ENCODE assay signal across 8 mouse cellular contexts in genomic region chr13:67060786-67061358, GRCm38 (mm10). TPM values are rescaled to one million over a fixed set of nuclear protein-coding genes. Genes with fewer than 3 reads are reported as not detected.
DNase-seq lines count a peak whose midpoint lies in the region; ATAC-seq and TF ChIP-seq lines count a peak whose summit lies in the region.

Zfp712 (minus strand) TSS chr13:67061170.

- peak; percentile 98 for DNase-seq in forebrain, embryonic 14.5 days (ENCODE audit: low spot score)
- DNase-seq in heart, postnatal 14 days, result peak; percentile 88 to 93
- peak; percentile 95 for DNase-seq in layer of hippocampus, adult 11-12 months (ENCODE audit: low spot score)
- DNase-seq in lung, adult 18-20 months, result peak; percentile 94 to 96
- peak; percentile 88 for DNase-seq in testis, postnatal 14 days (ENCODE audit: low spot score)

- peak within 1 kb of the TSS; percentile 83 for H3K4me3 ChIP-seq in ES-Bruce4 (ENCODE audit: low read depth, low read length)
- H3K4me3 ChIP-seq in forebrain, embryonic 14.5 days (ENCODE audit: low read depth, low read length), result peak within 1 kb of the TSS; percentile 62
- H3K4me3 ChIP-seq in neural tube, embryonic 15.5 days (replicated peaks), result peak within 1 kb of the TSS; percentile 78

- ATAC-seq in cerebellum, adult (ENCODE audit: insufficient number of reproducible peaks, low FRiP score, low TSS enrichment), result peak; percentile 99
- peak; percentile 94 for ATAC-seq in forebrain, embryonic 14.5 days
- ATAC-seq in neural tube, embryonic 15.5 days (ENCODE audit: low FRiP score), result peak; percentile 97

- H3K36me3 ChIP-seq in ES-Bruce4 (ENCODE audit: control insufficient read depth, insufficient read depth, low read length, poor library complexity, severe bottlenecking), result no peaks in the 10 kb centered on the region
- no peaks in the 10 kb centered on the region for H3K36me3 ChIP-seq in forebrain, embryonic 14.5 days (ENCODE audit: control insufficient read depth, insufficient read depth, low read length)
- H3K36me3 ChIP-seq in neural tube, embryonic 15.5 days, result 0 out of 2 replicates have a peak, but pooled peaks cover 4% of the 10 kb centered on the region

- intact Hi-C loops in heart, postnatal 14 days (cut with DNase I), result no loop called here

- peak within 1 kb of the TSS; percentile 62 for H3K27ac ChIP-seq in ES-Bruce4 (ENCODE audit: insufficient read depth, low read length)
- H3K27ac ChIP-seq in forebrain, embryonic 14.5 days (ENCODE audit: low read depth, low read length), result peak within 1 kb of the TSS; percentile 74
- H3K27ac ChIP-seq in neural tube, embryonic 15.5 days (replicated peaks), result peak within 1 kb of the TSS; percentile 85

- no peaks in the 10 kb centered on the region for H3K27me3 ChIP-seq in ES-Bruce4 (ENCODE audit: control insufficient read depth, insufficient read depth, low read length, poor library complexity, severe bottlenecking)
- no peaks in the 10 kb centered on the region for H3K27me3 ChIP-seq in forebrain, embryonic 14.5 days (replicated peaks; ENCODE audit: control insufficient read depth, insufficient read depth, low read length)
- no peaks in the 10 kb centered on the region for H3K27me3 ChIP-seq in neural tube, embryonic 15.5 days (replicated peaks)

- H3K9me3 ChIP-seq in ES-Bruce4 (replicated peaks; ENCODE audit: control insufficient read depth, insufficient read depth, low read length, poor library complexity, severe bottlenecking), result no peaks in the 10 kb centered on the region
- peaks cover 13% of the 10 kb centered on the region for H3K9me3 ChIP-seq in forebrain, embryonic 14.5 days (replicated peaks; ENCODE audit: control insufficient read depth, low read length)
- H3K9me3 ChIP-seq in neural tube, embryonic 15.5 days (replicated peaks), result no peaks in the 10 kb centered on the region; the same call in 1 of the 2 replicates

- H3K4me1 ChIP-seq in ES-Bruce4 (ENCODE audit: control insufficient read depth, insufficient read depth, low read length), result no peaks in the 10 kb centered on the region
- 0 out of 2 replicates have a peak, but pooled peaks cover 6% of the 10 kb centered on the region for H3K4me1 ChIP-seq in forebrain, embryonic 14.5 days (ENCODE audit: control insufficient read depth, insufficient read depth, low read length)
- H3K4me1 ChIP-seq in neural tube, embryonic 15.5 days, result peaks cover 7% of the 10 kb centered on the region

- 0 out of 2 replicates have a peak, but pooled peaks have one; percentile 36 for TF ChIP-seq EP300 in ES-Bruce4 (IDR thresholded peaks at IDR 0.05; ENCODE audit: insufficient read depth, low read depth, low read length)

- under 1% methylated on average over 27 of the region's 27 CpGs for WGBS in forebrain, embryonic 14.5 days
- under 1% methylated on average over 27 of the region's 27 CpGs for WGBS in neural tube, embryonic 15.5 days

- H3K4me2 ChIP-seq in forebrain, embryonic 14.5 days (ENCODE audit: low read length), result peak within 1 kb of the TSS; percentile 57
- peak within 1 kb of the TSS; percentile 80 for H3K4me2 ChIP-seq in neural tube, embryonic 15.5 days

- no peak for TF ChIP-seq CTCF in ES-Bruce4 (IDR thresholded peaks at IDR 0.05; ENCODE audit: low read depth, low read length)

- no peak for TF ChIP-seq POLR2A in ES-Bruce4 (IDR thresholded peaks at IDR 0.05; ENCODE audit: insufficient read depth, low read length)

- peak within 1 kb of the TSS; percentile 3 for H3K9ac ChIP-seq in ES-Bruce4 (ENCODE audit: low read depth, poor library complexity, severe bottlenecking)
- H3K9ac ChIP-seq in forebrain, embryonic 14.5 days (ENCODE audit: low read length), result peak within 1 kb of the TSS; percentile 75
- peak within 1 kb of the TSS; percentile 80 for H3K9ac ChIP-seq in neural tube, embryonic 15.5 days (replicated peaks)

RNA-seq across cellular contexts. Expression of gene Zfp712, which starts in this region (rescaled TPM):
- 3.9 and 4.9 TPM in 2 replicates for polyA plus RNA-seq in ES-Bruce4 (2011; ENCODE audit: insufficient read depth, insufficient read length, low read depth, missing spikeins)
- 9.6 and 10.1 TPM in 2 replicates for polyA plus RNA-seq in forebrain, embryonic 14.5 days (2014; fragmentation: Nextera tagmentation; extraction: Ambion mirVana)
- total RNA-seq in heart, postnatal 14 days (2021), result 1 to 10 TPM; 1.6 to 1.7 TPM
- polyA plus RNA-seq in neural tube, embryonic 15.5 days (2015; fragmentation: Nextera tagmentation; extraction: Ambion mirVana), result 6.4 and 6.7 TPM in 2 replicates

Comparison
In these comparisons a context has a peak if more than half of its experiments do, and no peak if none do; other contexts are left out.
1. Peak in every context shown above with its lines: DNase-seq, ATAC-seq, H3K4me3 ChIP-seq and H3K27ac ChIP-seq.
2. H3K9ac ChIP-seq: peak in every context shown above with its lines; median percentile 80 in neural tube, embryonic 15.5 days; 75 in forebrain, embryonic 14.5 days; 3 in ES-Bruce4.